Mouse (Mus musculus): ENCODE measurements around the gene Fam102b.

Fam102b gene

GRCm38 (mm10) chr3:109027515-109027987 lies at the start of gene Fam102b:
Gene Fam102b, minus strand, starts transcription at chr3:109027607.
- peak; percentile 90 for DNase-seq (ENCODE audit: low spot score)

GRCm38 (mm10) chr3:109062989-109063388 lies 35.6 kb upstream of the Fam102b start:
- DNase-seq (ENCODE audit: low spot score), result peak; percentile 16

- no peak for DNase-seq (ENCODE audit: low spot score)
These were observed 35.0 kb upstream of the Fam102b start for GRCm38 (mm10) chr3:109062391-109062790.

- DNase-seq (ENCODE audit: low spot score), result no peak
These were observed 32.5 kb upstream of the Fam102b start for GRCm38 (mm10) chr3:109059903-109060302.

GRCm38 (mm10) chr3:109051946-109052331 lies 24.5 kb upstream of the Fam102b start:
- DNase-seq (ENCODE audit: low spot score), result no peak

- DNase-seq (ENCODE audit: low spot score), result peak; percentile 22
These were observed 23.9 kb upstream of the Fam102b start for GRCm38 (mm10) chr3:109051056-109051945.

GRCm38 (mm10) chr3:109047707-109048283 lies 20.4 kb upstream of the Fam102b start:
- no peak for DNase-seq (ENCODE audit: low spot score)

- DNase-seq (ENCODE audit: low spot score), result no peak
These were observed 19.0 kb upstream of the Fam102b start for GRCm38 (mm10) chr3:109046428-109046827.

GRCm38 (mm10) chr3:109043395-109043794 lies 16.0 kb upstream of the Fam102b start:
- no peak for DNase-seq (ENCODE audit: low spot score)

- no peak for DNase-seq (ENCODE audit: low spot score)
These were observed 13.5 kb upstream of the Fam102b start for GRCm38 (mm10) chr3:109040908-109041307.

GRCm38 (mm10) chr3:109034411-109034810 lies 7.0 kb upstream of the Fam102b start:
- no peak for DNase-seq (ENCODE audit: low spot score)

GRCm38 (mm10) chr3:109032306-109032705 lies 4.9 kb upstream of the Fam102b start:
- no peak for DNase-seq (ENCODE audit: low spot score)

- DNase-seq (ENCODE audit: low spot score), result no peak
These were observed 4.2 kb upstream of the Fam102b start for GRCm38 (mm10) chr3:109031626-109032025.

GRCm38 (mm10) chr3:109030817-109031216 lies 3.4 kb upstream of the Fam102b start:
- DNase-seq (ENCODE audit: low spot score), result peak; percentile 41

GRCm38 (mm10) chr3:109029661-109030060 lies 2.3 kb upstream of the Fam102b start:
- no peak for DNase-seq (ENCODE audit: low spot score)

- DNase-seq (ENCODE audit: low spot score), result peak; percentile 36
These were observed 376 bp downstream of the Fam102b start for GRCm38 (mm10) chr3:109026991-109027470.

GRCm38 (mm10) chr3:109026462-109026990 lies 881 bp downstream of the Fam102b start:
- DNase-seq (ENCODE audit: low spot score), result no peak

- DNase-seq (ENCODE audit: low spot score), result peak; percentile 81
These were observed 1.8 kb downstream of the Fam102b start for GRCm38 (mm10) chr3:109025579-109025978.

GRCm38 (mm10) chr3:109023066-109023465 lies 4.3 kb downstream of the Fam102b start:
- DNase-seq (ENCODE audit: low spot score), result no peak

- no peak for DNase-seq (ENCODE audit: low spot score)
These were observed 5.5 kb downstream of the Fam102b start for GRCm38 (mm10) chr3:109021720-109022516.

GRCm38 (mm10) chr3:109018336-109018735 lies 9.1 kb downstream of the Fam102b start:
- DNase-seq (ENCODE audit: low spot score), result no peak

GRCm38 (mm10) chr3:109012595-109012994 lies 14.8 kb downstream of the Fam102b start:
- no peak for DNase-seq (ENCODE audit: low spot score)

All from urinary bladder, postnatal 14 days (tissue).